Mouse (Mus musculus) bone marrow macrophage, adult 2 months (primary cell): ENCODE measurements around the gene Gm28305.

Experiments
- CTCF ChIP-seq: IDR thresholded peaks from 2 replicates; pipeline ENCODE4 v1.5.1; 2012; ENCODE audit warnings: low read depth, mild to moderate bottlenecking, low read length, moderate library complexity
- POLR2A ChIP-seq: IDR thresholded peaks from 2 replicates; pipeline ENCODE4 v1.6.1; 2012; ENCODE audit warnings: mild to moderate bottlenecking, low read depth, low read length, borderline replicate concordance

GRCm38 (mm10) chr9:104043676-104044075 lies 3.2 kb downstream of the Gm28305 start:
- TF ChIP-seq POLR2A (no peak), CTCF (no peak)
